Mouse (Mus musculus): ENCODE measurements around the gene Irx2. TPM values are rescaled to one million over a fixed set of nuclear protein-coding genes. Genes with fewer than 3 reads are reported as not detected.

Gene Irx2
- 11.0 and 13.3 TPM in 2 replicates for polyA plus RNA-seq (2014; fragmentation: Nextera tagmentation; extraction: Ambion mirVana)

DNA sequence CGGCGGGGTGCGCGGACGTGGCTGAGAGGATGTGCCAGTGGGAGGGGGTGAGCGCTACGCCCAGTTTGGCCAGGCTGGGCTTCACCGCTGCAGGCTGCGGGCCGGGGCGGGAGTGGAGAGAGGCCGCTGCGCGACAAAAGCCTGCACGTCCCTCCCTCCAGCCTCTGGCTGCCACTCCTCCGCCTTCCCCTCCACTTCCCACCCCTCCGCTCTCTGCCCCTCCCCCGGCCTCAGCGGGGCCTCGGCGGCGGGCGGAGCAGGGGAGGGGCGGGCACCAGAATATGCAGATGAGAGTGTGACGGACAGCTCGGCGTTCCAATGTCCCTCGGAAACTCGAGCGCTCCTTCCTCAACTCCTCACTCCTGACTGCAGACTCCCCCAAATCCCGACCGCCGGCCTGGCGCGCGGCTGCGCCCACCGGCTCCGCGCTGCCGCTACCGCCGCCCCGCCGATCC is at the start of gene Irx2:
Gene Irx2 (plus strand): TSS at position 359 of the 455 bp plus-strand sequence.
- peaks cover 88% of the 10 kb centered on the region for H3K27me3 ChIP-seq (ENCODE audit: control insufficient read depth, insufficient read depth, low read length)
- peak within 1 kb of the TSS; percentile 74 for H3K27ac ChIP-seq (ENCODE audit: low read depth, low read length)
- peaks cover 3% of the 10 kb centered on the region for H3K4me1 ChIP-seq (ENCODE audit: control insufficient read depth, insufficient read depth, low read length)
- peak; percentile 86 for ATAC-seq (replicated peaks; ENCODE audit: insufficient number of reproducible peaks, low FRiP score, low TSS enrichment)
- WGBS (ENCODE audit: insufficient replicate concordance), result 1% methylated on average over 22 of the region's 45 CpGs
- H3K4me2 ChIP-seq, result peak within 1 kb of the TSS; percentile 90
- no peaks in the 10 kb centered on the region for H3K9me3 ChIP-seq (replicated peaks; ENCODE audit: control insufficient read depth, low read length)
- H3K4me3 ChIP-seq (ENCODE audit: low read depth, low read length), result peak within 1 kb of the TSS; percentile 73
- H3K36me3 ChIP-seq (ENCODE audit: control insufficient read depth, insufficient read depth, low read length), result no peaks in the 10 kb centered on the region
- H3K9ac ChIP-seq (ENCODE audit: low read depth, low read length), result peak within 1 kb of the TSS; percentile 79

DNA sequence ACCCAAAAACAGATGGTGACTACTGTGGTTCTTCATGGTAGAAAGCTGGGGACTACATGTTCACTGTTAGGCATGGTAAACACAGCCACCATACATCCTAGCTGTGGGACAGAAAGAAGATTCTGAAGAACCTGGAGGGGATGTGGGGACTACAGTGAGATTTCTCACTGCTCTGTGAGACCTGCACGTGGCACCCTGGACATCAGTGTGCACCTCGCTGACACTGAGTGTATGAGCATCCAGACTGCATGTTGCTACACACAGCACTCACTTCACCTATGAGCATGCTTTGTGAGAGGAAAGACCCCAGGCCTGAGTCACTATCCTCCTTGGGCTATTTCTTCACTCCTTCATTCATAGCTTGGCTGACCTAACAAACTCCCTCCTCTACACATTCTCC is 47.3 kb upstream of the Irx2 start:
- 83% methylated on average over 2 of the region's 2 CpGs for WGBS (ENCODE audit: insufficient replicate concordance)
- Histone ChIP-seq H3K36me3 (ENCODE audit: control insufficient read depth, insufficient read depth, low read length) (no peaks in the 10 kb centered on the region), H3K27me3 (ENCODE audit: control insufficient read depth, insufficient read depth, low read length) (no peaks in the 10 kb centered on the region), H3K27ac (ENCODE audit: low read depth, low read length) (no peak overlapping the region), H3K4me1 (ENCODE audit: control insufficient read depth, insufficient read depth, low read length) (no peaks in the 10 kb centered on the region), H3K9me3 (replicated peaks; ENCODE audit: control insufficient read depth, low read length) (no peaks in the 10 kb centered on the region), H3K4me3 (ENCODE audit: low read depth, low read length) (no peak overlapping the region), H3K4me2 (no peak overlapping the region), H3K9ac (ENCODE audit: low read depth, low read length) (no peak overlapping the region)
- no peak for ATAC-seq (replicated peaks; ENCODE audit: insufficient number of reproducible peaks, low FRiP score, low TSS enrichment)

DNA sequence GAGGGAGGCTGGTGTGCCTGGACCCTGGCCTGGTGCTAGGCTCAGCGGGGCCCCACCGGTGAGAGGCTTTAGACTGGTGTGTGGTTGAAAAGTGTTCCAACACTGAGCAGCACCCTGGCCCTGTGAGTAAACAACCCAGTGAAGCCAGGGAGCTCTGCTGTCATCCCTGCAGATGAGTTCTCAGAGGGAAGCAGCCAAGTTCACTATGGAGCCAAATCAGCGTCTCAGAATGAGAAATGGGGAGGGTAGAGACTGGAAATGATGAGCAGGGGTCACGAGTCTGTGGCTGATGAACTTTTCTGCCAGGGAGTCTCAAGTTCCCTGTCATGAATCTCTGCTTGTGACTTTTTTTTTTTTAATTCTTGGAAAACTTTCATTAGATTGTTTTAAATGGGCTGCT is 36.1 kb upstream of the Irx2 start:
- WGBS (ENCODE audit: insufficient replicate concordance), result 49% methylated on average over 4 of the region's 4 CpGs
- H3K9ac ChIP-seq (ENCODE audit: low read depth, low read length), result no peak overlapping the region
- no peak for ATAC-seq (replicated peaks; ENCODE audit: insufficient number of reproducible peaks, low FRiP score, low TSS enrichment)
- H3K4me3 ChIP-seq (ENCODE audit: low read depth, low read length), result no peak overlapping the region
- no peaks in the 10 kb centered on the region for H3K4me1 ChIP-seq (ENCODE audit: control insufficient read depth, insufficient read depth, low read length)
- no peaks in the 10 kb centered on the region for H3K9me3 ChIP-seq (replicated peaks; ENCODE audit: control insufficient read depth, low read length)
- no peak overlapping the region for H3K27ac ChIP-seq (ENCODE audit: low read depth, low read length)
- no peak overlapping the region for H3K4me2 ChIP-seq
- no peaks in the 10 kb centered on the region for H3K27me3 ChIP-seq (ENCODE audit: control insufficient read depth, insufficient read depth, low read length)
- no peaks in the 10 kb centered on the region for H3K36me3 ChIP-seq (ENCODE audit: control insufficient read depth, insufficient read depth, low read length)

DNA sequence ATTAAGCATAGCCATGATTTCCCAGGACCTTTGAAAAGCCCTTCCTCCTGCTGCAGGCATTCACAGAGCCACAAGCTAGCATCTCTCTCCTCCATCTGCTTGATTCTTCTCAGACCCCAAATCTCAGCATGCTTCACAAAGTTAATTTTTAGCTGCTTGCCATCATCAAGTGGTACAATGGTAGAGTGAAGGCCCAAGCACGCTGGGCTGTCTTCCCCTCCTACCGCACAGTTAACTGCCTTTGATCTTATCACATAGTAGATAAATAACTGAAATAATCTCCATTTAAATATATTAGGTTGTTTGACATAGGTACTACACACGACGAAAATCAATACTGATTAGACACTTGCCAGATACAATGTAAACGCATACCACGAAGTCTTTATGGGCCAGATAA is 35.3 kb upstream of the Irx2 start:
- no peak overlapping the region for H3K27ac ChIP-seq (ENCODE audit: low read depth, low read length)
- no peaks in the 10 kb centered on the region for H3K9me3 ChIP-seq (replicated peaks; ENCODE audit: control insufficient read depth, low read length)
- H3K9ac ChIP-seq (ENCODE audit: low read depth, low read length), result no peak overlapping the region
- no peak for ATAC-seq (replicated peaks; ENCODE audit: insufficient number of reproducible peaks, low FRiP score, low TSS enrichment)
- H3K4me3 ChIP-seq (ENCODE audit: low read depth, low read length), result no peak overlapping the region
- no peaks in the 10 kb centered on the region for H3K4me1 ChIP-seq (ENCODE audit: control insufficient read depth, insufficient read depth, low read length)
- H3K4me2 ChIP-seq, result no peak overlapping the region
- WGBS (ENCODE audit: insufficient replicate concordance), result 68% methylated on average over 6 of the region's 6 CpGs
- H3K27me3 ChIP-seq (ENCODE audit: control insufficient read depth, insufficient read depth, low read length), result no peaks in the 10 kb centered on the region
- H3K36me3 ChIP-seq (ENCODE audit: control insufficient read depth, insufficient read depth, low read length), result no peaks in the 10 kb centered on the region

DNA sequence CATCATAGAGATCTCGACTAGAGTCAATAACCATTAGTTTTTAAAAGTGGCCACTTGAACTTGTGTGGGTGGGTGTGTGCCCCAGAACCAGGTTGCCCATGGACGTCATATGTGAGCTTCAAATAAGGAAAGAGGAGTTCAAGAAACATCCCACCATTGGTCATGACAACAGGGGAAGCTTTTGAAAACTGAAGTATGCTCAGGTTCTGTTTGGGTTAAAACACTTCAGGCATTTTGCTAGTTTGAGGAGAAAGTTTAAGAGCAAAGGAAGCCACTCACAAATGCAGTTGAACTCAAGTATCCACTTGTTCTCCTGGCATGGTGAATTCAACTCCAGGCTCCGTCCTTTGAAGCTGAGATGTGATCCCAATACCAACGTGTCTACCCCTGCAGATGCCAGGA is 34.9 kb upstream of the Irx2 start:
- no peaks in the 10 kb centered on the region for H3K4me1 ChIP-seq (ENCODE audit: control insufficient read depth, insufficient read depth, low read length)
- WGBS (ENCODE audit: insufficient replicate concordance), result 62% methylated on average over 4 of the region's 4 CpGs
- no peak overlapping the region for H3K4me3 ChIP-seq (ENCODE audit: low read depth, low read length)
- no peak overlapping the region for H3K4me2 ChIP-seq
- H3K36me3 ChIP-seq (ENCODE audit: control insufficient read depth, insufficient read depth, low read length), result no peaks in the 10 kb centered on the region
- no peak overlapping the region for H3K27ac ChIP-seq (ENCODE audit: low read depth, low read length)
- no peaks in the 10 kb centered on the region for H3K27me3 ChIP-seq (ENCODE audit: control insufficient read depth, insufficient read depth, low read length)
- ATAC-seq (replicated peaks; ENCODE audit: insufficient number of reproducible peaks, low FRiP score, low TSS enrichment), result no peak
- H3K9ac ChIP-seq (ENCODE audit: low read depth, low read length), result no peak overlapping the region
- no peaks in the 10 kb centered on the region for H3K9me3 ChIP-seq (replicated peaks; ENCODE audit: control insufficient read depth, low read length)

DNA sequence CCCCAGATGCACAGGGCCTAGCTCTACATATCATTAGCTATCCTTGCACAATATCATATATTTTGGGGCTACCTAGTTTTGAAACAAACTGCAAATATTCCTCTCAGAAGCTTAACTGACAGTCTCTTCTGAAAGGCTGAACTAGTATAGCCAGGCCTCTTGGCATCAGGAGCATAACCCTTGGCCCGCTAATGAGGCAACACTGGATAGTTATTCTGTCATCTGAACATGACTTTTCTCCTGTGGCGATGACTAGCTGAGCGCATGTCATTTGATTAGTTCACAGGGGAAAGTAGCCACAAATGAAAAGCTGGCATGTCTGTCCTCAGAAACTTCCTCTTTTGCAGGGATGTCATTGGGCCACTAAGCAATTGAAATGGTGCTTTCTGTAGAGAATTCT is 29.4 kb upstream of the Irx2 start:
- Histone ChIP-seq H3K4me3 (ENCODE audit: low read depth, low read length) (no peak overlapping the region), H3K9me3 (replicated peaks; ENCODE audit: control insufficient read depth, low read length) (no peaks in the 10 kb centered on the region), H3K27me3 (ENCODE audit: control insufficient read depth, insufficient read depth, low read length) (no peaks in the 10 kb centered on the region), H3K4me1 (ENCODE audit: control insufficient read depth, insufficient read depth, low read length) (no peaks in the 10 kb centered on the region), H3K36me3 (ENCODE audit: control insufficient read depth, insufficient read depth, low read length) (no peaks in the 10 kb centered on the region), H3K27ac (ENCODE audit: low read depth, low read length) (no peak overlapping the region), H3K4me2 (no peak overlapping the region), H3K9ac (ENCODE audit: low read depth, low read length) (no peak overlapping the region)
- 86% methylated on average over 3 of the region's 3 CpGs for WGBS (ENCODE audit: insufficient replicate concordance)
- no peak for ATAC-seq (replicated peaks; ENCODE audit: insufficient number of reproducible peaks, low FRiP score, low TSS enrichment)

DNA sequence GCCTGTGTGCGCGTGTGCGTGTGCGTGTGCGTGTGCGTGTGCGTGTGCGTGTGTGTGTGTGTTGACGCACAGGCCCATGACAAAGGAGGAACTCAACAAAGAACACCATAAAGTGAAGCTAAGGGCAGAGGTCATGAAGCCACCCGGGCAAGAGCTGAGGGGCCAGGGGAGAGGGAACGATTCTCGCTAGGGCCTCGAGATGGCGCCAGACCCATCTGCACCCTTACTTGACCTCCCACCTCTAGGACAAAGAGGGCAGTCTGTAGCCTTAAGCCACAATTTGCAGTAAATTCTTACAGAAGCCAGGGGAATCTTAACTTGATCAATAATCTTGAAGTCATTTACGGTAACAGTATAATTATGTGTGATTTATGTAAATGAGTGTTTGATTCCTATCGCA is 19.9 kb upstream of the Irx2 start:
- Histone ChIP-seq H3K36me3 (ENCODE audit: control insufficient read depth, insufficient read depth, low read length) (no peaks in the 10 kb centered on the region), H3K4me1 (ENCODE audit: control insufficient read depth, insufficient read depth, low read length) (no peaks in the 10 kb centered on the region), H3K4me3 (ENCODE audit: low read depth, low read length) (no peak overlapping the region), H3K27ac (ENCODE audit: low read depth, low read length) (no peak overlapping the region), H3K9ac (ENCODE audit: low read depth, low read length) (no peak overlapping the region), H3K4me2 (no peak overlapping the region), H3K9me3 (replicated peaks; ENCODE audit: control insufficient read depth, low read length) (no peaks in the 10 kb centered on the region), H3K27me3 (ENCODE audit: control insufficient read depth, insufficient read depth, low read length) (no peaks in the 10 kb centered on the region)
- WGBS (ENCODE audit: insufficient replicate concordance), result 66% methylated on average over 16 of the region's 16 CpGs
- ATAC-seq (replicated peaks; ENCODE audit: insufficient number of reproducible peaks, low FRiP score, low TSS enrichment), result no peak

DNA sequence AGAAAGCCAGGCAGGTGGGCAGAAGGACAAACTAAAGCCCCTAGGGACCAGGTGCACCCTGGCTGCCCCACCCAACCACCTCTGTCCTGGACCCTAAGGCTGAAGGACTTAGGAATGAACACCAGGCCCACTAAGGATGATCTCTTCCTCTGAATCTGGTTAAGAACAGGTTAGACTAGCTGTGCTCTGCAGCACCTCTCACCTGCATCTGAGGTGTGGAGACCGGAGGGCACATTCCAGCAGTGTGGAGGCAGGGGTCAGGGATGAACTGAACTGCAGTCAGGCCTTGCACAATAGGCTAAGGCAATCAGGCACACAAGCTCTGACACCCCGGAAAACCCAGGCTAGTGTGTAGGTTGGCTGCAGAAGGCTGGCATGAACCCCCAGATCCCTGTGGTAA is 18.3 kb upstream of the Irx2 start:
- Histone ChIP-seq H3K27me3 (ENCODE audit: control insufficient read depth, insufficient read depth, low read length) (no peaks in the 10 kb centered on the region), H3K4me3 (ENCODE audit: low read depth, low read length) (no peak overlapping the region), H3K27ac (ENCODE audit: low read depth, low read length) (no peak overlapping the region), H3K9me3 (replicated peaks; ENCODE audit: control insufficient read depth, low read length) (no peaks in the 10 kb centered on the region), H3K4me2 (no peak overlapping the region), H3K4me1 (ENCODE audit: control insufficient read depth, insufficient read depth, low read length) (no peaks in the 10 kb centered on the region), H3K36me3 (ENCODE audit: control insufficient read depth, insufficient read depth, low read length) (no peaks in the 10 kb centered on the region), H3K9ac (ENCODE audit: low read depth, low read length) (no peak overlapping the region)
- 85% methylated on average over 2 of the region's 2 CpGs for WGBS (ENCODE audit: insufficient replicate concordance)
- no peak for ATAC-seq (replicated peaks; ENCODE audit: insufficient number of reproducible peaks, low FRiP score, low TSS enrichment)

DNA sequence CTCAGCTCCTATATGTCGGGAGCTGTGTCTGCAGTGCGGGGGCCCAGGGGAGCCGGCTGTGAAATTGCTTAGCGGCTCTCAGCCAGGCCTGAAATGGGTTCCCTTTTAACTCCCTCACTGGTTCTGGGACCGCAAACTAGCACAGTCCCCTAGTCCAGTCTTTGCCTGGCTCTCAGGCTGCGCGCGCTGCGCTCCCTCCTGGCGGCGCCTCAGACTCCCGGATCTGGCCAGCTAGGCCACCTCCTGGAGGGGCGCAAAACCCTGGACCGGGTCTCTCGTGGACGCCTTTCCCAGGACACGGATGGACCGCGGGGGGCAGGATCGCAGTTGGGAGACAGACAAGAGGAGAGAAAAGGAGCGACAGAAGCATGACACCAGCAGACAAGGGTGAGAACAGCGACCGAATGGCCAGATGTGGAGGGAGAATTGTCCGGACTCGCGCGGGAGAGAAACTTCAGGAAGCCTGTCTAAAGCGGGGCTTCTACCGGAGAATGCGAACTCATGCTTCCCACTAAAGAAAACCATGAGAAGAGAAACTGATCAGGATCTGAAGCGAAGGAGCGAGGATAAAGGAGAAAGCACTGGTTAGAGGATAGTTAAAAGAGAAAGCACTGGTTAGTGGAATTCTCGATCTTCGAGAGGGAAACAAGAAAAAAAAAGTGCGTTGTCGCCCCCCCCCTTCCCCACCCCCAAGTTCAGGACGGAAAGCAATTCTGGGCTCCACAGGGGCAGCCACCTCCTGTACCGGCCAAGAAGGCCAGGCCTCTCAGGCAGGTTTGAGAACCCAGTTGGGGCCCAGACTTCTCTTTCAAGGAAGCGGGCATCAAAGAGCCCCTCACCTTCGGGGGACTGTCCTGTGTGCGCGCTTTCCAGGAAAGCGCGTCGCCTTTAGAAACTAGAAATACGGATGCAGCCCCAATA is 4.4 kb upstream of the Irx2 start:
- H3K9ac ChIP-seq (ENCODE audit: low read depth, low read length), result peak overlapping the region; percentile 36; the same call in 1 of the 2 replicates
- no peak for ATAC-seq (replicated peaks; ENCODE audit: insufficient number of reproducible peaks, low FRiP score, low TSS enrichment)

More for the DNA sequence above, 4.4 kb upstream of the Irx2 start:
- H3K4me1 ChIP-seq (ENCODE audit: control insufficient read depth, insufficient read depth, low read length), result peaks cover 3% of the 10 kb centered on the region
- H3K36me3 ChIP-seq (ENCODE audit: control insufficient read depth, insufficient read depth, low read length), result no peaks in the 10 kb centered on the region
- no peak overlapping the region for H3K27ac ChIP-seq (ENCODE audit: low read depth, low read length)
- H3K9me3 ChIP-seq (replicated peaks; ENCODE audit: control insufficient read depth, low read length), result no peaks in the 10 kb centered on the region
- WGBS (ENCODE audit: insufficient replicate concordance), result under 1% methylated on average over 46 of the region's 46 CpGs
- H3K27me3 ChIP-seq (ENCODE audit: control insufficient read depth, insufficient read depth, low read length), result peaks cover 76% of the 10 kb centered on the region
- H3K4me3 ChIP-seq (ENCODE audit: low read depth, low read length), result peak overlapping the region; percentile 37
- peak overlapping the region; percentile 64 for H3K4me2 ChIP-seq

All from heart, embryonic 11.5 days (tissue).